Mouse (Mus musculus): Measurements from ENCODE around the gene Rpl5. TPM values are rescaled to one million over a fixed set of nuclear protein-coding genes. Genes with fewer than 3 reads are reported as not detected.

Gene Rpl5
- polyA plus RNA-seq, 1 experiment, result 13.5 TPM

DNA sequence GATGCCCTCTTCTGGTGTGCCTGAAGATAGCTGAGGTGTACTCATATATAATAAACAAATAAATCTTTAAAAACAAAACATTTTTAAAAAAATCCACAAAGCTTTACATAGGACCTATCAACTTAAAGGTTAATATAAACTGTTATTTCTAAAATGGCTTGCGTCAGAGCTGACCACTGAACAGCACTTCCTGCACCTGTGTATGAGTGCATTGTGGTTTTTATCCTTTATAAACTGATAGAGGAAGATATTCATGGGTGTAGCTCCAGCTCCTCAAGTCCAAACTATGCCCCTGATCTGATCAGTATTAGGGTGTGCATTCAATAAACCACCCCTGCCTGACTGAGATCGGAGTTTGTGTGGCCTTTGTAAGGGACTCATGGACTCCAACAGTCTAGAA, 38.6 kb downstream of the Rpl5 start:
- H3K4me1 ChIP-seq (ENCODE audit: control insufficient read depth), result peaks cover 14% of the 10 kb centered on the region

GRCm38 (mm10) chr5:107939701-107940100, 39.4 kb downstream of the Rpl5 start:
- H3K4me3 ChIP-seq (replicated peaks), result no peak overlapping the region
- H3K4me1 ChIP-seq (ENCODE audit: control insufficient read depth), result peaks cover 15% of the 10 kb centered on the region
- H3K27me3 ChIP-seq (ENCODE audit: control insufficient read depth), result no peaks in the 10 kb centered on the region
- no peak for TF ChIP-seq TAL1 (IDR thresholded peaks at IDR 0.05; ENCODE audit: low read length)
- no peak for TF ChIP-seq GATA1 (IDR thresholded peaks at IDR 0.05; ENCODE audit: low read length)
- no peaks in the 10 kb centered on the region for H3K36me3 ChIP-seq (ENCODE audit: control insufficient read depth)
- H3K9me3 ChIP-seq (ENCODE audit: control insufficient read depth, low read length), result no peaks in the 10 kb centered on the region

More for the DNA sequence above, 38.6 kb downstream of the Rpl5 start:
- H3K9me3 ChIP-seq (ENCODE audit: control insufficient read depth, low read length), result no peaks in the 10 kb centered on the region
- no peaks in the 10 kb centered on the region for H3K36me3 ChIP-seq (ENCODE audit: control insufficient read depth)
- no peak overlapping the region for H3K4me3 ChIP-seq (replicated peaks)
- no peaks in the 10 kb centered on the region for H3K27me3 ChIP-seq (ENCODE audit: control insufficient read depth)
- no peak for TF ChIP-seq TAL1 (IDR thresholded peaks at IDR 0.05; ENCODE audit: low read length)
- no peak for TF ChIP-seq GATA1 (IDR thresholded peaks at IDR 0.05; ENCODE audit: low read length)

DNA sequence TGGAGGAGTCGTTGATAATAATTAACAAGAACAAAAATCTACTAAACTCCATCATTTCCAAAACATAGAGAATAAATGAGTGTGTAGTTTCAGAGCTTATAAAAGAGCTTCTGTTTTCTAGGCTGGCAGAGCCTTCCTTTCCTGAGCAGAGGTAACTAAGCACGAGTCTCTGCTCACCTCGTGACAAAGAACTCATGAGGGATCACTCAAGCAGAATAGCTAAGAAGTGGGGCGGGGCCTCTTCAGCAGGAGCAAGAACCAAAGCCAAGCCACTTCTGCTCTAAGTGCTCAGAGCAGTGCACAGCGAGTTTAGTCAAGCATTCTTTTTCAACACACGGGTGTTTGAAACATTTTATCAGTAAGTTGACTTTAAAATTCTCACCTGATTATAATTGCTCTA, 40.9 kb downstream of the Rpl5 start:
- H3K9me3 ChIP-seq (ENCODE audit: control insufficient read depth, low read length), result no peaks in the 10 kb centered on the region
- peaks cover 8% of the 10 kb centered on the region for H3K4me1 ChIP-seq (ENCODE audit: control insufficient read depth)
- H3K27me3 ChIP-seq (ENCODE audit: control insufficient read depth), result no peaks in the 10 kb centered on the region
- no peaks in the 10 kb centered on the region for H3K36me3 ChIP-seq (ENCODE audit: control insufficient read depth)
- no peak overlapping the region for H3K4me3 ChIP-seq (replicated peaks)
- TF ChIP-seq GATA1 (IDR thresholded peaks at IDR 0.05; ENCODE audit: low read length) (no peak), TAL1 (IDR thresholded peaks at IDR 0.05; ENCODE audit: low read length) (no peak)

GRCm38 (mm10) chr5:107942941-107943340, 42.6 kb downstream of the Rpl5 start:
- H3K27me3 ChIP-seq (ENCODE audit: control insufficient read depth), result no peaks in the 10 kb centered on the region
- no peaks in the 10 kb centered on the region for H3K36me3 ChIP-seq (ENCODE audit: control insufficient read depth)
- no peak for TF ChIP-seq TAL1 (IDR thresholded peaks at IDR 0.05; ENCODE audit: low read length)
- TF ChIP-seq GATA1 (IDR thresholded peaks at IDR 0.05; ENCODE audit: low read length), result no peak
- H3K4me3 ChIP-seq (replicated peaks), result no peak overlapping the region
- peaks cover 8% of the 10 kb centered on the region for H3K4me1 ChIP-seq (ENCODE audit: control insufficient read depth)
- no peaks in the 10 kb centered on the region for H3K9me3 ChIP-seq (ENCODE audit: control insufficient read depth, low read length)

GRCm38 (mm10) chr5:107943526-107943925, 43.2 kb downstream of the Rpl5 start:
- H3K27me3 ChIP-seq (ENCODE audit: control insufficient read depth), result no peaks in the 10 kb centered on the region
- H3K9me3 ChIP-seq (ENCODE audit: control insufficient read depth, low read length), result no peaks in the 10 kb centered on the region
- H3K4me1 ChIP-seq (ENCODE audit: control insufficient read depth), result peaks cover 8% of the 10 kb centered on the region
- H3K36me3 ChIP-seq (ENCODE audit: control insufficient read depth), result no peaks in the 10 kb centered on the region
- TF ChIP-seq GATA1 (IDR thresholded peaks at IDR 0.05; ENCODE audit: low read length), result no peak
- TF ChIP-seq TAL1 (IDR thresholded peaks at IDR 0.05; ENCODE audit: low read length), result no peak
- H3K4me3 ChIP-seq (replicated peaks), result no peak overlapping the region

DNA sequence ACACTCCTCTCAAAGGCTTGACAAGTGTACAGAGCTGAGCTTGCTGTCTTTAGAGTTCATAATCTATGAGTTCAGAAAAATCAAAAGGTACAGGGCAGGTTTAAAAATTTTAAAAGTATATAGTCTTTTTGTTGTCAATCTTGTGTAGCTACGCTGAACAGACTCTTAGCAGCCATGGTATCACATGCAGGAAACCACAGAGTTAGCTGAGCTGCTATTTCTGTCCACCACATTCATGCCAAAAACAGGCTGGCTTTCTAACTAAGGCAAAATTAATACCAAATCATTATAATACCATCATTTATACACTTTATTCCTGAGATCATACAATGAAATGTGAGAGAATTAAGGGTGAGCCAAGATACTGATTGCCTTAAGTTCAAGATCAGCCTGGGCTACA, 46.2 kb downstream of the Rpl5 start:
- no peaks in the 10 kb centered on the region for H3K36me3 ChIP-seq (ENCODE audit: control insufficient read depth)
- H3K27me3 ChIP-seq (ENCODE audit: control insufficient read depth), result no peaks in the 10 kb centered on the region
- H3K4me1 ChIP-seq (ENCODE audit: control insufficient read depth), result peaks cover 18% of the 10 kb centered on the region
- TF ChIP-seq GATA1 (IDR thresholded peaks at IDR 0.05; ENCODE audit: low read length), result no peak
- TF ChIP-seq TAL1 (IDR thresholded peaks at IDR 0.05; ENCODE audit: low read length), result no peak
- no peaks in the 10 kb centered on the region for H3K9me3 ChIP-seq (ENCODE audit: control insufficient read depth, low read length)
- H3K4me3 ChIP-seq (replicated peaks), result no peak overlapping the region

DNA sequence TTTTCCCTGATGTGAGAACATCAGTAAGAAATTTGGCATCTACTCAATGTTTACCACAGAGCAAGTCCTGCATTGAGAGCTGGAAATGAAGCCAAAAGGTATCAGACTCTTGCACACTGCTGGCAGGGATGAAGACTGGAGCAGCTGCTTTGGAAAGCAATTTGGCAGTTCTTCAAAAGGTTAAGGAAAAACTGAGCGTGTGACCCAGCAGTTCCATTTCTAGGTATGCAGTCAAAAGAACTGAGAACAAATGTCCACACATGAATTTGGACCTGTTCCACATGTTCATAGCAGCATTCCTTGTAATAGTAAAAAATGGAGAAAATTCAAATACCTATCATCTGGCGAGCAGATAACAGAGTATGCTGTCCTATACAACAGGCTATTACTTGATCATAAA, 47.2 kb downstream of the Rpl5 start:
- Histone ChIP-seq H3K9me3 (ENCODE audit: control insufficient read depth, low read length) (no peaks in the 10 kb centered on the region), H3K27me3 (ENCODE audit: control insufficient read depth) (no peaks in the 10 kb centered on the region), H3K4me3 (replicated peaks) (no peak overlapping the region), H3K4me1 (ENCODE audit: control insufficient read depth) (peaks cover 19% of the 10 kb centered on the region), H3K36me3 (ENCODE audit: control insufficient read depth) (no peaks in the 10 kb centered on the region)
- no peak for TF ChIP-seq TAL1 (IDR thresholded peaks at IDR 0.05; ENCODE audit: low read length)
- no peak for TF ChIP-seq GATA1 (IDR thresholded peaks at IDR 0.05; ENCODE audit: low read length)

DNA sequence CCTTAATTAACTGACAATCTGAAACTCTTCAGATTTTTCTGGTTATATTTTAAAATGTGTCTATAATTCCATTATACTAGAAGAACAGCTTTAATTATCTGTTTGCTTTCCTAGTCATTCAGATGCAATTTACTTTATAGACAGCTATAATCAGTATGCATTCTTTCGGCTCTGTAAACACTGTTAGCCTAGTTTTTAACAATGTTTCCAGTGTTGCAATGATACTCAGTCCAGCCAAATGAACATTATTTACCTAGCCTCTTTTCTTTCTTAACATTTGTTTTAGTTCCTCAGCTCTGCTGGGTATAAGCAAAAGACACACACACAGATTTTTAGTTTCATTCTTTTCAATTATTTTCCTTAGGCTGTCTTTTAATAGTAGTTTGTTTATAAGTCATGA, 48.6 kb downstream of the Rpl5 start:
- Histone ChIP-seq H3K4me3 (replicated peaks) (no peak overlapping the region), H3K4me1 (ENCODE audit: control insufficient read depth) (peaks cover 20% of the 10 kb centered on the region), H3K9me3 (ENCODE audit: control insufficient read depth, low read length) (no peaks in the 10 kb centered on the region), H3K27me3 (ENCODE audit: control insufficient read depth) (no peaks in the 10 kb centered on the region), H3K36me3 (ENCODE audit: control insufficient read depth) (no peaks in the 10 kb centered on the region)
- TF ChIP-seq TAL1 (IDR thresholded peaks at IDR 0.05; ENCODE audit: low read length) (no peak), GATA1 (IDR thresholded peaks at IDR 0.05; ENCODE audit: low read length) (no peak)

DNA sequence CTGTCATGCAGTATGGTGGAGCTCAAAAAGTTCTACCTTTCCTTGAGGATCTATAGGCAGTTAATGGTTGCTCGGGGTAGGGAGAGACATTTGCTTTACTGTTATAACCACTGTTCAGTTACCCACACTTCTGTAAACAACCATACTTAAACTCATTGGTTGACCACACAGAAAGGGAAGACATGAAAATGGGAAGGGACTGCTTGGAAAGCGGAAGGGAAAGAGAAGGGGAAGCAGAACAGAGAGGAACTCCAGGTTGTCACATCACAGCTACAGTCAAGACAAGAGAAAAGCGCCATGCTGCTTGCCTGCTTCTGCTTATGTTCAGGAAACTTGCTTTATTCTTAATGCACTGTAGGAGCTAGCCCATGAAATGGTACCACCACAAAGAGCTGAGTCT, 49.3 kb downstream of the Rpl5 start:
- Histone ChIP-seq H3K4me1 (ENCODE audit: control insufficient read depth) (peaks cover 17% of the 10 kb centered on the region), H3K4me3 (replicated peaks) (no peak overlapping the region), H3K9me3 (ENCODE audit: control insufficient read depth, low read length) (no peaks in the 10 kb centered on the region), H3K36me3 (ENCODE audit: control insufficient read depth) (no peaks in the 10 kb centered on the region), H3K27me3 (ENCODE audit: control insufficient read depth) (no peaks in the 10 kb centered on the region)
- TF ChIP-seq GATA1 (IDR thresholded peaks at IDR 0.05; ENCODE audit: low read length) (no peak), TAL1 (IDR thresholded peaks at IDR 0.05; ENCODE audit: low read length) (no peak)

GRCm38 (mm10) chr5:107950643-107951042, 50.3 kb downstream of the Rpl5 start:
- Histone ChIP-seq H3K4me1 (ENCODE audit: control insufficient read depth) (peaks cover 17% of the 10 kb centered on the region), H3K4me3 (replicated peaks) (no peak overlapping the region), H3K9me3 (ENCODE audit: control insufficient read depth, low read length) (no peaks in the 10 kb centered on the region), H3K36me3 (ENCODE audit: control insufficient read depth) (no peaks in the 10 kb centered on the region), H3K27me3 (ENCODE audit: control insufficient read depth) (no peaks in the 10 kb centered on the region)
- TF ChIP-seq GATA1 (IDR thresholded peaks at IDR 0.05; ENCODE audit: low read length) (no peak), TAL1 (IDR thresholded peaks at IDR 0.05; ENCODE audit: low read length) (no peak)

Other genes starting within 250 kb of the Rpl5 start
- 0.07 TPM in 1 of 2 replicates, not detected in the other for gene Gfi1, start 174.5 kb upstream of the Rpl5 start, polyA plus RNA-seq (2012)
- gene Ube2d2b, start 70.4 kb upstream of the Rpl5 start, polyA plus RNA-seq (2012), result not detected in 2 replicates
- 1.5 and 1.9 TPM in 2 replicates for gene Evi5, start 25.4 kb upstream of the Rpl5 start, polyA plus RNA-seq (2012)
- gene Fam69a, start 86.6 kb downstream of the Rpl5 start, polyA plus RNA-seq (2012), result 0.02 and 0.17 TPM in 2 replicates
- gene Mtf2, start 165.2 kb downstream of the Rpl5 start, polyA plus RNA-seq (2012), result 0.27 and 0.46 TPM in 2 replicates
- gene Tmed5, start 232.1 kb downstream of the Rpl5 start, polyA plus RNA-seq (2012), result 0.74 and 0.80 TPM in 2 replicates
- 0.05 and 0.07 TPM in 2 replicates for gene Ccdc18, start 232.4 kb downstream of the Rpl5 start, polyA plus RNA-seq (2012)

All from erythroblast, embryonic 14.5 days (primary cell).